In the genomic region with DNA sequence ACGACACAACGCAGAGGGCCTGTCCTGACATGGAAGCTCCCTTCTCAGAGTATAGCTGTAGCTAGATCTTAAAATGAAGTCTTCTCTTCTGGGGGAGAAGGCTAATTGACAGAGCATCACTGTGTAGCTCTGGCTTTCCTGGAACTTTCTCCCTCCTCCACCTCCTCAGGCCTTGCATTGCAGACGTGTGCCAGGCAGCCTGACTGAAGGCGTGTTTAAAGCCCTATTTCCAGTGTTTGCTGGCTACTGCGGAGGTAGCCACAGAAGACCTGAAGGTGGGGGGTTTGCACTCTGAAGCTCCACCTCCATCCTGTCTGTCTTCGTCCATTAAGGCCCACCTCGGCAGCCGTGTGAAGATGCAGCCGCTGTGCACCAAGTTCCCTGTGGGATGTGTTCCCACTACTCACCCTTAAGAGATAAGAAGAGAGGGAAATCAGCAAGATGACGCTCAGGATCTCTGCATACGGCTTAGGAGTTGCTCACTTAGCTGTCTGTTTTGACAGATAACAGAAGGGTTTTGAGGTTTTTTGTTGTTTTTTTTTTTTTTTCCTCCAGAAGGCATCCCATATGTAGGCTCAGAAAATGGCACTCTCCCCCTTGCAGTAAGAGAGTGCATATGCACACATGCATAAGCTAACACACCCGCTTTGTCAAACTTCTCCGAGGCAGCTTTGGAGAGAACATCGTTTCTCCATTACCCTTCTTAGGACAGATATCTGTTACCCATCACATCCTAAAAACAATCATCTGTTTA, we compare ENCODE assay signal across 12 mouse cellular contexts.
A peak's percentile ranks its signal among the peaks of the same experiment; 100 is the strongest.
DNase-seq lines count a peak whose midpoint lies in the region; ATAC-seq and TF ChIP-seq lines count a peak whose summit lies in the region.
"Had no signal": no experiment of that assay in that cellular context is flagged by ENCODE, and none has a peak within 500 bp of the region (broad histone marks: within the 10 kb centered on the region; RNA-seq: fewer than 3 reads in every experiment).

No protein-coding gene starts in this region.

- no peaks in the 10 kb centered on the region for H3K9me3 ChIP-seq in embryonic facial prominence, embryonic 13.5 days
- H3K9me3 ChIP-seq in embryonic facial prominence, embryonic 10.5 days: no peaks in the 10 kb centered on the region
- H3K9me3 ChIP-seq in limb, embryonic 12.5 days: no peaks in the 10 kb centered on the region
- H3K9me3 ChIP-seq in limb, embryonic 10.5 days (replicated peaks): no peaks in the 10 kb centered on the region
- H3K9me3 ChIP-seq in forebrain, postnatal 0 days (ENCODE audit: low read length): no peaks in the 10 kb centered on the region
- H3K9me3 ChIP-seq in midbrain, embryonic 16.5 days (replicated peaks; ENCODE audit: control insufficient read depth, low read length, poor library complexity, severe bottlenecking): no peaks in the 10 kb centered on the region
- H3K9me3 ChIP-seq: heart, embryonic 12.5 days had no signal

- TF ChIP-seq CTCF in forebrain, postnatal 0 days (IDR thresholded peaks at IDR 0.05; ENCODE audit: low read depth): no peak

- WGBS in embryonic facial prominence, embryonic 13.5 days: 71% methylated on average over 14 of the region's 14 CpGs
- 80% methylated on average over 14 of the region's 14 CpGs for WGBS in embryonic facial prominence, embryonic 10.5 days
- WGBS in limb, embryonic 12.5 days: 70% methylated on average over 14 of the region's 14 CpGs
- 80% methylated on average over 14 of the region's 14 CpGs for WGBS in limb, embryonic 10.5 days
- 72% methylated on average over 14 of the region's 14 CpGs for WGBS in forebrain, postnatal 0 days
- WGBS in midbrain, embryonic 16.5 days: 78% methylated on average over 14 of the region's 14 CpGs

- H3K36me3 ChIP-seq in embryonic facial prominence, embryonic 13.5 days: no peaks in the 10 kb centered on the region
- no peaks in the 10 kb centered on the region for H3K36me3 ChIP-seq in embryonic facial prominence, embryonic 10.5 days (replicated peaks)
- no peaks in the 10 kb centered on the region for H3K36me3 ChIP-seq in limb, embryonic 12.5 days
- no peaks in the 10 kb centered on the region for H3K36me3 ChIP-seq in limb, embryonic 10.5 days
- no peaks in the 10 kb centered on the region for H3K36me3 ChIP-seq in forebrain, postnatal 0 days (ENCODE audit: insufficient read depth)
- no peaks in the 10 kb centered on the region for H3K36me3 ChIP-seq in midbrain, embryonic 16.5 days (ENCODE audit: control insufficient read depth, insufficient read depth, low read length)
- H3K36me3 ChIP-seq: heart, embryonic 12.5 days had no signal

- no peak overlapping the region for H3K27ac ChIP-seq in embryonic facial prominence, embryonic 13.5 days
- no peak overlapping the region for H3K27ac ChIP-seq in embryonic facial prominence, embryonic 10.5 days (replicated peaks)
- H3K27ac ChIP-seq in limb, embryonic 12.5 days: no peak overlapping the region
- no peak overlapping the region for H3K27ac ChIP-seq in limb, embryonic 10.5 days
- no peak overlapping the region for H3K27ac ChIP-seq in forebrain, postnatal 0 days (ENCODE audit: low read depth, low read length)
- H3K27ac ChIP-seq in midbrain, embryonic 16.5 days (ENCODE audit: low read length): no peak overlapping the region
- H3K27ac ChIP-seq: kidney, postnatal 0 days; liver, embryonic 14.5 days had no signal

- no peak overlapping the region for H3K9ac ChIP-seq in embryonic facial prominence, embryonic 13.5 days
- H3K9ac ChIP-seq in limb, embryonic 12.5 days (replicated peaks): no peak overlapping the region
- no peak overlapping the region for H3K9ac ChIP-seq in forebrain, postnatal 0 days
- no peak overlapping the region for H3K9ac ChIP-seq in midbrain, embryonic 16.5 days (ENCODE audit: low read depth, low read length)
- H3K9ac ChIP-seq: heart, embryonic 12.5 days; liver, embryonic 14.5 days had no signal

- no peaks in the 10 kb centered on the region for H3K27me3 ChIP-seq in embryonic facial prominence, embryonic 13.5 days
- no peaks in the 10 kb centered on the region for H3K27me3 ChIP-seq in embryonic facial prominence, embryonic 10.5 days (replicated peaks; ENCODE audit: low read depth, poor library complexity, severe bottlenecking)
- H3K27me3 ChIP-seq in limb, embryonic 12.5 days: no peaks in the 10 kb centered on the region
- no peaks in the 10 kb centered on the region for H3K27me3 ChIP-seq in limb, embryonic 10.5 days (ENCODE audit: low read depth, poor library complexity, severe bottlenecking)
- no peaks in the 10 kb centered on the region for H3K27me3 ChIP-seq in forebrain, postnatal 0 days (ENCODE audit: insufficient read depth, low read length)
- no peaks in the 10 kb centered on the region for H3K27me3 ChIP-seq in midbrain, embryonic 16.5 days (ENCODE audit: control insufficient read depth, insufficient read depth, low read depth, low read length)

- H3K4me3 ChIP-seq in embryonic facial prominence, embryonic 13.5 days: no peak overlapping the region
- no peak overlapping the region for H3K4me3 ChIP-seq in embryonic facial prominence, embryonic 10.5 days
- H3K4me3 ChIP-seq in limb, embryonic 12.5 days (replicated peaks): no peak overlapping the region
- no peak overlapping the region for H3K4me3 ChIP-seq in limb, embryonic 10.5 days
- H3K4me3 ChIP-seq in forebrain, postnatal 0 days (ENCODE audit: low read depth, low read length): no peak overlapping the region
- no peak overlapping the region for H3K4me3 ChIP-seq in midbrain, embryonic 16.5 days (ENCODE audit: low read depth, low read length)
- H3K4me3 ChIP-seq: heart, embryonic 12.5 days had no signal

- peaks cover 4% of the 10 kb centered on the region; the same call in 1 of the 2 replicates for H3K4me1 ChIP-seq in embryonic facial prominence, embryonic 13.5 days
- H3K4me1 ChIP-seq in embryonic facial prominence, embryonic 10.5 days: peaks cover 8% of the 10 kb centered on the region
- peaks cover 9% of the 10 kb centered on the region; the same call in 1 of the 2 replicates for H3K4me1 ChIP-seq in limb, embryonic 12.5 days (replicated peaks)
- H3K4me1 ChIP-seq in limb, embryonic 10.5 days: peaks cover 11% of the 10 kb centered on the region
- no peaks in the 10 kb centered on the region for H3K4me1 ChIP-seq in forebrain, postnatal 0 days (ENCODE audit: insufficient read depth)
- H3K4me1 ChIP-seq in midbrain, embryonic 16.5 days (ENCODE audit: control insufficient read depth, insufficient read depth, low read length): no peaks in the 10 kb centered on the region
- H3K4me1 ChIP-seq: heart, embryonic 12.5 days had no signal

- peak overlapping the region; percentile 46 for H3K4me2 ChIP-seq in embryonic facial prominence, embryonic 13.5 days
- H3K4me2 ChIP-seq in limb, embryonic 12.5 days: peak overlapping the region; percentile 23
- no peak overlapping the region for H3K4me2 ChIP-seq in forebrain, postnatal 0 days (ENCODE audit: low read depth)
- peak overlapping the region; percentile 12 for H3K4me2 ChIP-seq in midbrain, embryonic 16.5 days (ENCODE audit: low read length)
- H3K4me2 ChIP-seq: heart, embryonic 12.5 days had no signal

- DNase-seq in embryonic facial prominence, embryonic 10.5 days (ENCODE audit: low spot score): no peak
- DNase-seq in limb, embryonic 10.5 days (ENCODE audit: low spot score): no peak
- peak; percentile 40 for DNase-seq in forebrain, postnatal 0 days
- DNase-seq in urinary bladder, adult 2 months (ENCODE audit: low spot score): no peak
- no peak for DNase-seq in layer of hippocampus, adult 9-10 months (ENCODE audit: low spot score)
- DNase-seq: gastrocnemius, postnatal 14 days had no signal

- ATAC-seq in embryonic facial prominence, embryonic 13.5 days (ENCODE audit: insufficient number of reproducible peaks, insufficient read depth, low FRiP score, low TSS enrichment, low read depth): no peak
- 0 out of 2 replicates have a peak, but pooled peaks have one; percentile 22 for ATAC-seq in limb, embryonic 12.5 days (ENCODE audit: insufficient number of reproducible peaks, insufficient read depth, low FRiP score, low TSS enrichment, low read depth)
- ATAC-seq in forebrain, postnatal 0 days: peak; percentile 87
- ATAC-seq in midbrain, embryonic 16.5 days: peak; percentile 39
